Mouse (Mus musculus) left cerebral cortex, postnatal 4 days (tissue): ENCODE measurements around the gene Adh4. TPM values are rescaled to one million over a fixed set of nuclear protein-coding genes. Genes with fewer than 3 reads are reported as not detected.
"Not testable (repeated sequence)": the region's sequence is repeated elsewhere in the genome, so short reads cannot be mapped to it uniquely, and the experiment has no call there.

Experiments
- DNase-seq: peaks from one replicate; pipeline ENCODE4 v3.0.0-alpha.2; 2022
- intact Hi-C: fragments of 180-260 bp; cut with DNase I; formaldehyde crosslinking; loops from one replicate; pipeline ENCODE4 v1.15.1; 2025
- total RNA-seq, 2 experiments: library from RNA; stranded (reverse); gene quantifications; 2 replicates each; pipeline ENCODE4 v1.2.3; 2021

Gene Adh4
- total RNA-seq, 2 experiments from 2014 or later: not detected

DNA sequence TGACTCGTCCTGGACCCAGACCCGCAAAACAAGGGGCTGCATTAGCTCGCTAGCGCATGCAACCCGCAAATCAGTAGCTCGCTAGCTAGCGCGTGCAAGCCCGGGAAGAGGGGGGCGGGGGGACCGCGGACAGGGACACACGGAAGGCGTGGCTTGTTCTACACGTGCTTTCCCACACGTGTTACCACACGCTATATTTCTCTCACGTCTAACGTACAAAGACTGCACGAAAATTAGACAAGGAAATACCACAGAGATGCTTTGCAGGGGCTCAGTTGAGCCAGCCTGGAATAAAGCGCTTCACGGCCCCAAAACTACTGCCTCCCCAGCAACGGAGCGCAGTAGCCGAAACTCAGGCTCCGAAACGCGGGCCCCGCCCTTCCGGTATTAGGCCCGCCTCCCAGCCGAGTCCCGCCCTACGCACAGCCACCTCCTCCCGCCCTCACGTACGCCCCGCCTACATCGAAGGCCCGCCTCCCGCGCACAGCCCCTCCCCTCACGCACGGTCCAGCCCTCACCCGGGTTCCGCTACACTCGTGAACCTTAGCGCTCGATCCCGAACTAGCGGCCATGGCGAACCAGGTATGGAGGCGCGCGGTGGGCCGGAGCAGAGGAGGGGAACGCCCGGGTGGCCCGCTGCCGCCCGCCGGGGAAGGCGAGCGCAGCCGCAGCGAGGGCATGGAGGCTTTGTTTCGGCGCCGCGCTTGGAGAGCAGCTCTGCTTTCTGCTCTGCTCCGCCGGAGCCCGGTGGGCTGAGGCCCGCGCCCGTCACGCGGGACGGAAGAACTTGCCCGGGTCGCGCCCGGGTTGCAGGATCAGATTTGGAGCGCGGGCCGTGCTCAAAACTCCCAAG lies 27.6 kb downstream of the Adh4 start, which contains the start of gene Adh5:
TSS of gene Adh5 (plus strand) at position 482 of the 853 bp plus-strand sequence.
- intact Hi-C loops: no loop called here
- DNase-seq: peak; percentile 93

DNA sequence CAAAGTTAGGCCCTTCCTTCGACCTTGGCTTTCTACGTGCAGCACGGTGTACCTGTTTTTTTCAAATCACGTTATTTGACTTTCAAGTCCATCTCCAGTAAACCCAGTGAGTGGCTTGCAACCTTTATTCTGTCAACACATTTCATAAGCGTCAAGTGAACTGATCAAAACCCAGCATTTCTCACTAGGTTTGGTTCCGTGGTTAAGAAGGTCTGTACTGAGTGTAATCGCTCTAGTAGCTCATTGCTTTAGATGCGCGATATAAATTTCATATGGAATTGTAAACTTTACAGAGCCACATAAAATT lies 28.2 kb downstream of the Adh4 start:
- intact Hi-C loops: no loop called here
- no peak for DNase-seq

DNA sequence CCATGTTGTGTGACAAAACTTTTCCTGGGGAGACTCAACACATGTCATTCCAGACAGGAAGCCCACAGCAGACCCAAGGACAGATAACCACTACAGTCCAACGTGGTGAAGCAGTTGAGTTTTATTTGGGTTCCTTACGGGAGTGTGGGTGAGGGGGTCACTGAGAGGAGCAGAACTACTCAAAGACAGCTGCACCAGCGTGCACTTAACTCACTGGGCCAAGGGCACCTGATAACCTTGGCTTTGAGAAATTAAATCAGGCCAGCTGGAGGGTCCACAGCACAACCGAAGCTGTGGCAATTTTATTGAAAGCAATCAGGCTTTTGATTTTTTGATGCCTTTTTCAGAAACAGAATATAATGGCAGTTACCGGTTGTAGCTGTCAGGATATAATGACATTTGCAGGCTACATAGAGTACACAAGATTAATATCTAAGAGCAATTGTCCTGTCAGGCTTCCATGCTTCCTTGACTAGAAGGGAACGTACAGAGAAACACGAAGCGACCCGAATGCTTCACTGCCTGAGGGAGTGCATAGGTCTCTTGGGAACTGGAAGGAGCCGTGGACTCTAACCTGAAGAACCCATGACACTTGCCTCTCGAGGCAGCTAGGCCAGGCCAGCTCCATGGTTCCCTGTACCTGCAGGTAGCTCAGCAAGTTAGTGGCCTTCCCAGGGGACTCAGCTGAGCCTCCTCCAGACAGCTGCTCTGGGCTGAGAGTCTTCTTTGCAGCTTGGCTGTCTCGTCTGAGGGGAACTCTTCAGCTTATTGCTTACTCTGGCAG lies 33.0 kb downstream of the Adh4 start:
- intact Hi-C loops: no loop called here
- no peak for DNase-seq

DNA sequence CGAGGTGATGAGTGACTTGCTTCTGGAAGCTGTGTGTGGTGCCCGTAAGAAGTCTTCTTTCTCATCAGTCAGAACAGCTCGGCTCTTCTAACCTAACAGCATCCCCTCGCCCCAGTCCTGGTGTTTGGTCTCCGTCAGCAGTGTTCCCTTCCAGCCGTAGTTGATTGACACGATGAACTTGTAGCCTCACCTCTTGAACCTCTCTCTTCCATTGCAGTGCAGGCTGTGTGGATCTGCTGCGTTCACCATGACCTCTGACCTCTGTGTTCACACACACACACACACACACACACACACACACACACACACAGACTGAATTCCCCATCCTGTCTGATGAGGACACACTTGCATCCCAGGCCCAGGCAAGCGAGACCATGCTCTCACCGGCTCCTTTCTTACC lies 36.9 kb downstream of the Adh4 start:
- no peak for DNase-seq
- intact Hi-C loops: no loop called here

DNA sequence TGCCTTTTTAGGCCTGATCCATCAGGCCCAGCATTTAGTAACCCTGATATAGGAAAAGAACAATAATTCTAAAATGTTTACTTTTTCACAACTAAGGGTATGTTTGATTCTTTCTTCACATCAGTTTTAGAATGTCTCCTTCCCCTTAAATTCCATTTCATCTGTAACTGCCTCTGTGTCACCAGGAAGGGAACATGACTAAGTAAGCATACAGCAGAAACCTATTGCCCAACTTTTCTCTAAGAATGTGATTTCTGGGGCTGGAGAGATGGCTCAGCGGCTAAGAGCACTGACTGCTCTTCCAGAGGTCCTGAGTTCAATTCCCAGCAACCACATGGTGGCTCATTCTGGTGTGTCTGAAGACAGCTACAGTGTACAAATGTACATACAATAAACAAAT lies 39.0 kb downstream of the Adh4 start:
- intact Hi-C loops: no loop called here
- no peak for DNase-seq

DNA sequence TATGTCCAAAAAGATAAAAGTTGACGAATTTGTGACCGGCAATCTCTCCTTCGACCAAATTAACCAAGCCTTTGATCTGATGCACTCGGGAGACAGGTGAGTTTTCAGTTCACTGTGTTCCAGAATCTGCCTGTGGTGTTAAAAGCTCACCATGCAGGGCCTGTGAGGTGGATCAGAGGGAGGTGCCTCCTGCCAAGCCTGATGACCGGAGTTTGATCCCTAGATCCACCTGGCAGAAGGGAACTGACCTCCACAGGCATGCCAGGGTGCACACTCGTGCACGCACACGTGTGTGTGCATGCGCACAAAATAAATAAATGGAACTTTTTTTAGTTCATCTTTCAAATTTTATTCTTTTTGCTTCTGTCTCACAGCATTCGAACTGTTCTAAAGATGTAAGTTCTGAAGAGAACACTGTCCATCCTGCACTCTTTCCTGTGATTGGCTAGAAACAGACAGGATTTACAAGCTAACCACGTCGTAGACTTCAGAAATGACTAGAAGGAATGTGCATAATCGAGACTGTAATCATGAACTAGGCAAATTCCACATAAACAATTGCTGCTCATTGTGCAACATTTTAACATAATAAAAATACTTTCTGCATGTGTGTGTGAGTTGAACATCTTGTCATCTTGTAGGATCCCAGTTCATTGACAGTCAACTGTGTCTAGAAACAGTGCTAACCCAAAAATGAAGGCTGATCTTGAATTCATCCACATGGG lies 39.6 kb downstream of the Adh4 start:
- no peak for DNase-seq
- intact Hi-C loops: no loop called here

DNA sequence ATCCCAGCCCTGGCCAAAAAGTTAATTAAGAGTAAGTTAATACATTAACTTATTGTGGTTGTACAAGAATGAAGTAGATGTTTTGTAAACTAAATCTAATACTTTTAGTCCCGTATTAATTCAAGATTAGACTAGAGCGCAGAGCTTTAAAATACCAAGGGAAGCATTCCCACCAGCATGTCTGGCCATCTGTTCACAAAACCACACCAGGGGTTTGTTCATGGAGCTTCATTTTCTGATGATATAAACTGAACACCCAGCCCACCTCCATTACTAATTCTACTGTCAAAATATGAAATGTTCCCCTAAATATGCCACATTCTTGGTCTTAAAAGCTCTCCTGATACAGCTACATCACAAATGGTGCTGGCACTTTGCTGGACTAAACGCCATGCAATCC lies 43.2 kb downstream of the Adh4 start:
- intact Hi-C loops: no loop called here
- no peak for DNase-seq

DNA sequence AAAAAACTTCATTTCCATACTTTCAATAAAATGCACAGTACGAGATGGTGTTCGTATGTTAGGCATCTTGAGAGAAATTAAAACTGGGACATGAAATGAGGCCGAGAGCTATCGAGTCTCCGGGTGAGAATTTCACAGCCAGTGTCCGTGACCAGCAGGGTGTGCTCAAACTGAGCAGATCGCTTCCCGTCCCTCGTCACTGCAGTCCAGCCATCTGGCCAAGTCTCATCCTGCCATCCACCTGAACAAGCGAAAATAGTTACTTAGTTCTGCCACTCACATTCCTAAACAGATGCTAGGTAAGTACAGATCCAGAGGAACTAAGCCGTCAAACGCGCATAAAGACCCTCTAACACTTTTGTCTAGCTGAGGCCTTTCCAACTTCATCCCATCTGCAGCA lies 45.0 kb downstream of the Adh4 start:
- intact Hi-C loops: loop anchor here (10.0 kb wide), 1 partner anchor 735 kb away; no protein-coding TSS in a partner anchor
- DNase-seq: peak; percentile 24

DNA sequence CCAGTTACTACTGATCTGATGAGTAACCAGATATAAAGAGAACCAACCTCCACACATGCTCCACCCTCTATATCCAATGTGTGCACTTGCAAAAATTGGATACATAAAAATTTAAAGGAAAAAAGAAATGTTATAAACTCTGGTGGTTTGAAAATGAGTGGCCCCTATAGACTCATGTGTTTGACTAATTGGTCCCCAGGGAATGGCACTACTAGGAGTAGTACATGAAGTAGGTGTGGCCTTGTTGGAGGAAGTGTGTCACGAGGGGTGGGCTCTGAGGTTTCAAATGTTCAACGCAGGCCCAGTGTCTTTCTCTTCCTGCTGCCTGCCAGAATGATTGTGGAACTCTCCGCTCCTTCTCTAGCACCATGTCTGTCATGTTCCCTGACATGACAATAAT lies 46.6 kb downstream of the Adh4 start:
- DNase-seq: no peak
- intact Hi-C loops: loop anchor here (10.0 kb wide), 1 partner anchor 733 kb away; no protein-coding TSS in a partner anchor

DNA sequence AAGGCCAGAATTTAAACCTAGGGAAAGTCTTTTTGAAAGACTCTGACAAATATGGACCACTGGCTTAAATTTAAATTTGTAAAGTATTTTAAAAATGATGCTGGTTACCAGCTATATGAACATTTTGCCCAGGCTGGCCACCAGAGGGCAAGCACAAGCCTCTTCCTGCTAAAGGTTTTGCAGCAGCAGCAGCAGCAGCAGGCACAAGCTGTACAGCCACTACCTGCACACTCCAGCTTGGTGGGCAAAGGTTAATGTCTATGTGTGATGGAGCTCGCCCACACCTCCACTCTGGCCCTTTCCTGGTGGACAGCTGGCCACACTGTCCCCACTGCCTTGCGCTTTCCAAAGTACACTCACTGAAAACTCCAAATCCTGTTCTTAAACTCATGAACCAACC lies 47.9 kb downstream of the Adh4 start:
- intact Hi-C loops: loop anchor here (10.0 kb wide), 1 partner anchor 732 kb away; no protein-coding TSS in a partner anchor
- DNase-seq: peak; percentile 29

DNA sequence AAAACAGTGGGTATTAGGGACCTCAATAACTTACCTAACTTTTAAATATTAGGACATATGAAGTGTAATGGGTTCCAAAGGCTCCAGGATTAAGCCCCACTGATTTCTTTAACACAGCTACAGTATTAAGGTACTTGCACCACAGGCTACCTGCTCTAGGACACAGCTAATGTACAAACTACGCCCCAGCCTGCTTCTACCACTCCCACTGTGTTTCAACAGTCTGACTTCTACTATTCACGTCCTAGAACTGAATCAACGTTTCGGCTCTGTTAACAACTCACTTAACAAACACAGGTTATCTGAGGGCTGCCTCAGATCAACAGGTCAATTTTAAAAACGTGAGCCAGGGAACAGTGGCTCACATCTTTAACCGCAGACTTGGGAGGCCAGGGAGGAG lies 48.5 kb downstream of the Adh4 start:
- intact Hi-C loops: loop anchor here (10.0 kb wide), 1 partner anchor 731 kb away; no protein-coding TSS in a partner anchor
- no peak for DNase-seq

DNA sequence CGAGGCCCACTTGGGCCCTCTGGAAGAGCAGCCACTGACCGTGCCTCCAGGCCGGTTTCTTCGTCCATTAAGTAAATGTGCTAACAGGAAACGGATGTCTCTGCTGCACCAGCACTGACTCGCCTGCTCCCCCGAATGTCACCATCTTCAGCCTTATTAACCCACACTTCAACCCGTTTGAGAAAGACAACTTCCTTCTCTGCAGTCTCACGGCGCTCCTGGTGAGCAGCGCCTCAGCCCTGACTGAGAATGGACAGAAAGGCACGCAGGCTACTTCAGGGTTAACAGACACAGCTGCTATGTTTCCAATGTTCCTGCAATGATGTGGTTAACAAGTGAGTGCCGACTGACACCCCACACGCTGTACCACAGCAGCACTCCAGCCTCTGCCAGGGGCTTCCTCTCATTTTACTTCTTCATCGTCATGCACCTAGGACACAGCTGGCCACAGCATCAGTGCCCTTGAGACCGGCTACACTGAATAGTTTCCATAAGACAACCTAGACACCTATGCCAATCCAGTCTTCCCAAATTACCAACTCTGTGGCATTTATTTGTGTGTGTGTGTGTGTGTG lies 49.4 kb downstream of the Adh4 start:
- no peak for DNase-seq
- intact Hi-C loops: loop anchor here (10.0 kb wide), 1 partner anchor 730 kb away; no protein-coding TSS in a partner anchor

DNA sequence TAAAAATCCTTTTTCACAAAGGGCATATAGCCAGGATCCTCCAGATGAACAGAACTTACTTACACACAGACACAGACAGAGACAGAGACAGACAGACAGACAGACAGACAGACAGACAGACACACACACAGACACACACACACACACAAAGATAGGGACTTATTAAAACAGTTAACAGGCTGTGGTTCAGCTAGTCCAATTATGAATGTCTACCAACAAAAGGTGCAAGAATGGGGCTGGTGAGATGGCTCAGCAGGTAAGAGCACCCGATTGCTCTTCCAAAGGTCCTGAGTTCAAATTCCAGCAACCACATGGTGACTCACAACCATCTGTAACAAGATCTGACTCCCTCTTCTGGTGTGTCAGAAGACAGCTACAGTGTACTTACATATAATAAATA lies 51.4 kb downstream of the Adh4 start:
- intact Hi-C loops: loop anchor here (10.0 kb wide), 1 partner anchor 728 kb away; no protein-coding TSS in a partner anchor
- not testable (repeated sequence) for DNase-seq

DNA sequence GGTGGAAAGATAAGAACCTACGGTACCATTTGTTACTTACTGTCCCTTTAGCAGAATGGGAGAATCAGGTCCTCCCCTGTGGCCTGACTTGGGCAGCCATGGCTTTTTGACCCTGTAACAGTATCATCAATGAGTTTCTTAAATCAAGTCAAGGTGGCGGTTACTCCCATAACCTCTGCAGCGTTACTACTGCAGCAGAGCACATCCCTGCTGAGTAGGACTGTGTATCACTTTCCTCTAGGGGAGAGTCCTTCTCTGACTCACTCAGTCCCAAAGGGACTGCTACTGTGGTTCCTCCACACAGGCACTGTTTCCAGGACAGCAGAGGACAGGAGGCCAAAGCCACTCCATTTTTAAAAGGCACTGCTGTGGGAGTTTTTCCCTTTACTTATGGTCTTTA lies 55.8 kb downstream of the Adh4 start:
- intact Hi-C loops: no loop called here

DNA sequence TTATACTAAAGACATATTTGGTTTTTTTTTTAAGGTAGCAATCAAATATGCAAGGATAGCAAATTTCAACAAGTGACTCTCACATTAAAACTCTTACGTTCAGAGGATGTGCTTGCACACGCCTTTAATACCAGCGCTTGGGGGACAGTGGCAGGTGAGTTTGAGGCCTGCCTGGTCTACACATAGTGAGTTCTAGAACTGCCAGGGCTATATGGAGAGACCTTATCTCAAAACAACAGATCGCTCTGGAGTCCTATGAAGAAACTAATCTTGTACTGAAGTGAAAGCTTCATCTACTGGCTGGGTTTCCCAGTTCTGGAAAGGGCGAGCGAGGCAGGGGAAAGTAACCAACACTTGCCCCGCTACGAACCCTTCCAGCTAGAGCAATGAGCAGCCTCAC lies 64.2 kb downstream of the Adh4 start:
- DNase-seq: no peak
- intact Hi-C loops: no loop called here

More for the DNA sequence above, 55.8 kb downstream of the Adh4 start:
- DNase-seq: no peak

Other genes with a start within 250 kb of the Adh4 start
- gene 4930579F01Rik, start 221.6 kb upstream of the Adh4 start, total RNA-seq: not detected
- gene Adh7, start 197.7 kb upstream of the Adh4 start, total RNA-seq: under 1 TPM in 1 of 2 experiments, not detected in 1; 0.85 TPM
- 1 to 10 TPM; 2.0 to 2.3 TPM for gene Adh1, start 154.5 kb upstream of the Adh4 start, total RNA-seq
- not detected for gene Adh6a, start 102.2 kb upstream of the Adh4 start, total RNA-seq
- under 1 TPM in 1 of 2 experiments, not detected in 1; 0.26 TPM for gene Adh6b, start 73.7 kb upstream of the Adh4 start, total RNA-seq
- gene Adh5, start 27.6 kb downstream of the Adh4 start, total RNA-seq: 100 to 1,000 TPM; 120 to 122 TPM
- gene Metap1, start 74.0 kb downstream of the Adh4 start, total RNA-seq: 10 to 100 TPM; 62.7 to 64.6 TPM
- 100 to 1,000 TPM; 174 to 192 TPM for gene Eif4e, start 110.7 kb downstream of the Adh4 start, total RNA-seq